Mouse (Mus musculus): ENCODE measurements at regions not wholly inside any gene's neighbourhood (a gene's known extent, or its start where the extent isn't known, plus 50 kb on each side); places are given as distances from the start of the nearest gene placed in this dataset.

DNA sequence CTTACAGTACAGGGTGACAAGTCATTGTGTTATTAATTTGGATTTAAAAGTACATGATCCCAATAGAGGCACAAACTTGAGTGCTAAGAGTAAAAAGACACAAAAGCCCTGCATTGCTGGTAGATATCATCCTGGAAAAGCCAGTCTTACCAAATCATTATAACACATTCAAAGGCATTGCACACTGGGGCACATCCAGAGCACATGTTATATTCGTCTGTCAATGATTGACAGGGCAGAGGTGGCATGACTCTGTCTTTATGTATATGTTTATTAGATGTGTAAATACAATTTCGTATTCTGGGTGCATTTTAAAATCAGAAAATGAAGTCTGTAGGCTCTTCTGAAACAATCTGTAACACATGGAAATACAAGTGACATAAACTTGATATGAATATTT is 358.4 kb downstream of the Gm21750 start:
- ATAC-seq (ENCODE audit: low FRiP score, low TSS enrichment): no peak
- H3K9ac ChIP-seq (replicated peaks; ENCODE audit: low read length): no peak overlapping the region
- H3K36me3 ChIP-seq (ENCODE audit: insufficient read depth, low read length): no peaks in the 10 kb centered on the region
- no peak overlapping the region for H3K27ac ChIP-seq (ENCODE audit: low read length)
- H3K4me3 ChIP-seq (ENCODE audit: low read length): no peak overlapping the region
- 71% methylated on average over 2 of the region's 2 CpGs for WGBS
- no peaks in the 10 kb centered on the region for H3K9me3 ChIP-seq (ENCODE audit: low read length)
- no peaks in the 10 kb centered on the region for H3K4me1 ChIP-seq (ENCODE audit: insufficient read depth, low read length)
- H3K27me3 ChIP-seq (ENCODE audit: insufficient read depth, low read length): no peaks in the 10 kb centered on the region
- no peak overlapping the region for H3K4me2 ChIP-seq (replicated peaks; ENCODE audit: low read depth, low read length)

DNA sequence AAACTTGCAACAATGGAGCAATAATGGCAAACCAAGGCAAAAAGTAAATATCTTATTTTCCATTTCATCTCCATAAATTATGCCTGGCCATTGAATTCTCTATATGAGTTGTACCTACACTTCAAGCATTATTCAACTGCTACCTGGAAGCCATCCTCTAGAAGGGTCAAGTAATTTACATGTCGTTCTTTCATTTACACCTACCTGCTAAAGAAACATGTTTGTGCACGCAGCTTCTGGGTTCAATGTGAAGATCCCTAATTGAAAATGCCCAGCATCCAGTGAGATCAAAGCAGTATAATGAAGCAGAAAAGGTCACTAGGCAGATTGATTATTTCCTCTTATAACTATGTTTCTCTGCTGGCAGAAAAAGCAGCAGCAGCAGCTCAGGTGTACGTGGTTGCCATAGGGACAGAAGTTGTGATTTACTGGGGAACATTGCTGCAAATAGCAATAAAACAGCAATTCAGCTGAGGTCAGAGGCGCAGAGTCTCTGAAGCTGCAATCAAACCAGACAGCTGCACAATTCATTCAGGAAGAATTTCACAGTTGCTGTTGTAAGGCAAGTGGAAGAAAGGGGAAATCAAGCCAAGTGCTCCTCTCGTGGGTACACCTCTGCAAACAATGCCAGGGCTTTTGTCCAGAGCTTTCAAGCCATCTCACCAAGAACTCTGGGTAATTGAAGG is 386.1 kb downstream of the Gm21750 start:
- no peaks in the 10 kb centered on the region for H3K27me3 ChIP-seq (ENCODE audit: insufficient read depth, low read length)
- H3K9ac ChIP-seq (replicated peaks; ENCODE audit: low read length): no peak overlapping the region
- no peaks in the 10 kb centered on the region for H3K9me3 ChIP-seq (ENCODE audit: low read length)
- H3K4me2 ChIP-seq (replicated peaks; ENCODE audit: low read depth, low read length): no peak overlapping the region
- WGBS: 11% methylated on average over 5 of the region's 5 CpGs
- no peaks in the 10 kb centered on the region for H3K4me1 ChIP-seq (ENCODE audit: insufficient read depth, low read length)
- no peak overlapping the region for H3K27ac ChIP-seq (ENCODE audit: low read length)
- ATAC-seq (ENCODE audit: low FRiP score, low TSS enrichment): no peak
- no peak overlapping the region for H3K4me3 ChIP-seq (ENCODE audit: low read length)
- H3K36me3 ChIP-seq (ENCODE audit: insufficient read depth, low read length): no peaks in the 10 kb centered on the region

DNA sequence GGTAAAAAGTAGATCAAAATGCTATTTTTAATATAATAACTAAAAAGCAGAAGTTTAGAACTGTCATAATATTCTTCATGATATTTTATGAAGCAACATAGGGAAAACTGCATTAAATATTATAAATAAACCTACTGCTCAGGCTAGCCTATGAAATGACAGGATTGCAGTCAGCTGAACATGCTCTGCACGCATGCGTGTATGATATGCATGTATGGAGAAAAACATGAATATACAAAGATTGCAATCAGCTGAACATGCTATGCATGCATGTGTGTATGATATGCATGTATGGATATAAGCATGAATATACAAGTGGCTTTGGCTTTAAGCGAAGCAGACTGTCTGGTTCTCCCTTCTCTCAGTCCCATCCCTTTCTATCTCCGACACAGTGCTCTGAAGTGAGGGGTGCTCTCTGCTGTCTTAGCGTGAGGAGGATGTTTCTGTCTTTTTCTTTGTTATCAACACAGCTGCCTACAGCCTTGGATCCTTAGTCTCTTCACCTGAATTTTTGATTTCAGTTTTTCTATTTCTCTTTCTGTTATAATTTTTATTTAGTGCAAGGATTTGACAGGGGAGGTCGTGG is 386.8 kb downstream of the Gm21750 start:
- H3K4me2 ChIP-seq (replicated peaks; ENCODE audit: low read depth, low read length): no peak overlapping the region
- no peaks in the 10 kb centered on the region for H3K9me3 ChIP-seq (ENCODE audit: low read length)
- no peaks in the 10 kb centered on the region for H3K36me3 ChIP-seq (ENCODE audit: insufficient read depth, low read length)
- H3K4me1 ChIP-seq (ENCODE audit: insufficient read depth, low read length): no peaks in the 10 kb centered on the region
- no peaks in the 10 kb centered on the region for H3K27me3 ChIP-seq (ENCODE audit: insufficient read depth, low read length)
- no peak overlapping the region for H3K9ac ChIP-seq (replicated peaks; ENCODE audit: low read length)
- WGBS: 74% methylated on average over 6 of the region's 6 CpGs
- no peak overlapping the region for H3K27ac ChIP-seq (ENCODE audit: low read length)
- no peak overlapping the region for H3K4me3 ChIP-seq (ENCODE audit: low read length)
- ATAC-seq (ENCODE audit: low FRiP score, low TSS enrichment): no peak

DNA sequence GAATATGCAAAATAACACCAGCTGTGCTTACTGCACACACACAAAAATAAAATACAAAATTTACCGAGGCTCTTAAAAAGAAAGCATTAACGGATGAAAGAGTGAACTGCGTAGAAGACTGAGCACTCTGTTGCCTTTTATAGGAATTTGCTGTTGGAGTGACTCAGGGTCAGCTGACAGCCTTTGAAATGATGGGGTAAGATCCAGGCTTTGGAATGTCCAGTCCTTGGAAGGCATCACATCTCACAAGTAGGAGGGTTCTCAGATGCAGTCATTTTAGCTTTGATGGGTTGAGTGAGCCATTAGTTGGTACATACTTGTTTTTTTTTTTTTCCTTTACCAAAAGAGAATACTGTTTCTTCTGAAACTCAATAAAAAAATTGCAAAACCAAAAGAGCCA is 387.4 kb downstream of the Gm21750 start:
- H3K27me3 ChIP-seq (ENCODE audit: insufficient read depth, low read length): no peaks in the 10 kb centered on the region
- ATAC-seq (ENCODE audit: low FRiP score, low TSS enrichment): no peak
- no peak overlapping the region for H3K9ac ChIP-seq (replicated peaks; ENCODE audit: low read length)
- no peaks in the 10 kb centered on the region for H3K9me3 ChIP-seq (ENCODE audit: low read length)
- 71% methylated on average over 3 of the region's 3 CpGs for WGBS
- H3K4me3 ChIP-seq (ENCODE audit: low read length): no peak overlapping the region
- no peak overlapping the region for H3K27ac ChIP-seq (ENCODE audit: low read length)
- H3K4me1 ChIP-seq (ENCODE audit: insufficient read depth, low read length): no peaks in the 10 kb centered on the region
- H3K4me2 ChIP-seq (replicated peaks; ENCODE audit: low read depth, low read length): no peak overlapping the region
- H3K36me3 ChIP-seq (ENCODE audit: insufficient read depth, low read length): no peaks in the 10 kb centered on the region

DNA sequence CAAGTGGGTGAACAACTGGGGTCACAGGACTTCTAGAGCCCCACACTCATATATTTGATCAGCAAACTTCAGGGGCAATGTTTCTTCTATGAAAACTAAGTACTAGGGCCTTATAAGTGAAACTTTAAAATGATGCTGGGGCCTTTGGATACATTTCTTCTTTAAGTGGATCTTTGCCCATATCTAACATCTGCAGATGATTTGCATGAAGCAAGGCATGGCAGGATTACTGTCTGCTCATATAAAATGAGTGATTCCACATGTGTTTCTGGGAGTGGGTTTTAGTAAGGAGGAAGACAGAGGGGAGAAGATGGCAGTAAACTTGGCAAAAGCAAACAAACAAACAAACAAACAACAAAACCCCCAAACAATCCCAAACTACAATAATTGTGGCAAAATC is 405.0 kb downstream of the Gm21750 start:
- Histone ChIP-seq H3K4me1 (ENCODE audit: insufficient read depth, low read length) (no peaks in the 10 kb centered on the region), H3K4me3 (ENCODE audit: low read length) (no peak overlapping the region), H3K27me3 (ENCODE audit: insufficient read depth, low read length) (no peaks in the 10 kb centered on the region), H3K9me3 (ENCODE audit: low read length) (no peaks in the 10 kb centered on the region), H3K9ac (replicated peaks; ENCODE audit: low read length) (no peak overlapping the region), H3K27ac (ENCODE audit: low read length) (no peak overlapping the region), H3K36me3 (ENCODE audit: insufficient read depth, low read length) (no peaks in the 10 kb centered on the region), H3K4me2 (replicated peaks; ENCODE audit: low read depth, low read length) (no peak overlapping the region)
- no peak for ATAC-seq (ENCODE audit: low FRiP score, low TSS enrichment)

DNA sequence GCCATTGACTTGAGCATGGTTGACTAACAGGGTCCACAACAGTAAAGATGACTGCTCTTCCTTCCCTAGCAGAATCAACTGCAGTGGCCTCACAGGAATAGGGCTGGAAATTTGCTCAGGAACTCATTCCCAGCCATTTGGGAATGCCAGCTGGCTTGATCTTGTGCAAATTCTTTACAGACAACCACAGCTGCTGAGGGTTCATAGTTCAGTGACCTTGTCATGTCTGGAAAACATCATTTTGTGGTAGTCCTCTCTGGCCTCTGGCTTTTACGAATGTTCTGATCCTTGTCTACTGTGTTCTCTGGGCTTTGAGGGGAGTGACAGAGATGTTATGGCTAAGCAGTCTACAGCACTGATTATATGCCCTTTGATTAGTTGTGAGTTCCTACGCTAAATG is 432.0 kb downstream of the Gm21750 start:
- no peak for ATAC-seq (ENCODE audit: low FRiP score, low TSS enrichment)
- 82% methylated on average over 2 of the region's 2 CpGs for WGBS
- Histone ChIP-seq H3K4me2 (replicated peaks; ENCODE audit: low read depth, low read length) (no peak overlapping the region), H3K4me3 (ENCODE audit: low read length) (no peak overlapping the region), H3K4me1 (ENCODE audit: insufficient read depth, low read length) (no peaks in the 10 kb centered on the region), H3K36me3 (ENCODE audit: insufficient read depth, low read length) (no peaks in the 10 kb centered on the region), H3K27me3 (ENCODE audit: insufficient read depth, low read length) (no peaks in the 10 kb centered on the region), H3K27ac (ENCODE audit: low read length) (no peak overlapping the region), H3K9ac (replicated peaks; ENCODE audit: low read length) (no peak overlapping the region), H3K9me3 (ENCODE audit: low read length) (no peaks in the 10 kb centered on the region)

DNA sequence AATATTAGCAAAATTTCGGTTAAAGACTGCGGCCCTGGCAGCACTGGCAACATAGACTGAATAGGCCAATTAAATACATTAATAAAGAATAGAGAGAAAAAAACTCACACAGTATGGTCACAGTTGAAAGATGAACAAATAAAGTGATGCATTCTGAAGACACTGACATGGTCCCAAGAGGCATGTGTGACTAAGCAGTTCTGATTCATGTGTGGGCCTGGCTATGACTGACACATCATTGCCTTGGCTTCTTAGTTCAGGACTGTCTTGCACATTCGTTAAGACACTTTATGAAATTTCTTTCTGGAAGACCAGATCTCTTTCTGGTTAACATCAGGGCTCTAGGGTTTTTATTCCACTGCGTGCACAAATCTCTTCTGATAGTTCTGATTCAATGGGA is 438.7 kb downstream of the Gm21750 start:
- 90% methylated on average over 4 of the region's 4 CpGs for WGBS
- ATAC-seq (ENCODE audit: low FRiP score, low TSS enrichment): no peak
- no peak overlapping the region for H3K4me2 ChIP-seq (replicated peaks; ENCODE audit: low read depth, low read length)

DNA sequence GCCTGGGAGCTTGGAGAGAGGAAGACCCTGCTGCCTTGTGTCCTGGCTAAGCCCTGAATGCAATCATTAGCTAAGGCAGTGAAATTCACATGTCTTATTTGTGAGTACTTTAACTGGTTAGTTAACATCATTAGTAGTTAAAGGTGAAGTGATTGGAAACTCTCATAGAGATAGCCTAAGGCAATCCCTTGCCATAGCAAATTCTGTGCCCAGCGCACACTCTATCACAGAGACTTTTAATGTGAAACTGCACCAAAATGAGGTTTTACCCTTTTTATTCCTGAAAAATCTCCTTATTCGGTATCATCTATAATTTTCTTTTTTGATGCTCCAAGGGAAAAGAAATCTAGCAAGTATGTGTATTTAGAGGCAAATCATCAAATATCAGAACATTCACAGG is 451.6 kb downstream of the Gm21750 start:
- Histone ChIP-seq H3K36me3 (ENCODE audit: insufficient read depth, low read length) (no peaks in the 10 kb centered on the region), H3K4me3 (ENCODE audit: low read length) (no peak overlapping the region), H3K27me3 (ENCODE audit: insufficient read depth, low read length) (no peaks in the 10 kb centered on the region), H3K27ac (ENCODE audit: low read length) (no peak overlapping the region), H3K9ac (replicated peaks; ENCODE audit: low read length) (no peak overlapping the region), H3K4me2 (replicated peaks; ENCODE audit: low read depth, low read length) (no peak overlapping the region), H3K4me1 (ENCODE audit: insufficient read depth, low read length) (no peaks in the 10 kb centered on the region), H3K9me3 (ENCODE audit: low read length) (no peaks in the 10 kb centered on the region)
- no peak for ATAC-seq (ENCODE audit: low FRiP score, low TSS enrichment)
- 87% methylated on average over 2 of the region's 2 CpGs for WGBS

More for the DNA sequence above, 438.7 kb downstream of the Gm21750 start:
- H3K27ac ChIP-seq (ENCODE audit: low read length): no peak overlapping the region
- no peak overlapping the region for H3K4me3 ChIP-seq (ENCODE audit: low read length)
- no peaks in the 10 kb centered on the region for H3K27me3 ChIP-seq (ENCODE audit: insufficient read depth, low read length)
- H3K9me3 ChIP-seq (ENCODE audit: low read length): no peaks in the 10 kb centered on the region
- H3K36me3 ChIP-seq (ENCODE audit: insufficient read depth, low read length): no peaks in the 10 kb centered on the region
- no peaks in the 10 kb centered on the region for H3K4me1 ChIP-seq (ENCODE audit: insufficient read depth, low read length)
- H3K9ac ChIP-seq (replicated peaks; ENCODE audit: low read length): no peak overlapping the region

DNA sequence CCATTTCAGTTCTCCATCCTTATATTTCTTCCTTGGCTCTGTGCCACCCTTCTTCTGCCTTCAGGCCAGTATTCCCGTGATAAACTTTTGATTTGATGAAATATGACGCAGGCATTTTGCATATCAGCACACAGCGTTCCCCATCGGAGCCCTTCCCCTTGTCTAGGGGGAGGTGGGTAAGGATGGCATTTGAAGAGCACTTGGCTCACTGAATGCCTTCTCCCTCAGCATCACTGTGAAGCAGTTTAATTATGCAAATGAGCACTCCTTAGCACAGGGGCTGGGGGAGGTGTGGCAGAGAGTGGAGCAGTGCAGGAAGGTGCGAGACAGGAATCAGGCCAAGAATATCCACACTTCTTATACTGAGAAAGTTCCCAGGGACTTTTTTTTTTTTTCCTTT is 452.1 kb downstream of the Gm21750 start:
- WGBS: 50% methylated on average over 5 of the region's 5 CpGs
- Histone ChIP-seq H3K27me3 (ENCODE audit: insufficient read depth, low read length) (no peaks in the 10 kb centered on the region), H3K4me2 (replicated peaks; ENCODE audit: low read depth, low read length) (no peak overlapping the region), H3K4me1 (ENCODE audit: insufficient read depth, low read length) (no peaks in the 10 kb centered on the region), H3K27ac (ENCODE audit: low read length) (no peak overlapping the region), H3K4me3 (ENCODE audit: low read length) (no peak overlapping the region), H3K9me3 (ENCODE audit: low read length) (no peaks in the 10 kb centered on the region), H3K36me3 (ENCODE audit: insufficient read depth, low read length) (no peaks in the 10 kb centered on the region), H3K9ac (replicated peaks; ENCODE audit: low read length) (no peak overlapping the region)
- no peak for ATAC-seq (ENCODE audit: low FRiP score, low TSS enrichment)

DNA sequence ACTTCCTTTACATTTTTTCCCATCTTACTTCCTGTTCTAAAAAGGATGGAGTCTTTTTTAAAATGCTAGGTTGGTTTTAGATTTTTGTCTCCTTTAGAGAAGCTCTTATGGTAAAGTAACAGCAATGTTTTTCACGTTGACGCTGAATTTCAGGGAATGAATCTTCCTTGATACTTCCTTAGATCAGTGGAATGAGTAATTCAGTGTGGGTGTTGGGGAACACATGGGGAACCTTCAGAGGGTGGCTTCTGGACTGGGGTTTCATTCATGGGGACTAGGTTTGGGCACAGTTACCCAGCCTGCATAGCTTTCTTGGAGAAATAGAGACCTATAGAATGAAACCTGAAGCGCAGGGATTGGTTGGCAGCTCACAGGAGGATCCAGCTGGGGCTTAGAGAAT is 452.5 kb downstream of the Gm21750 start:
- H3K9ac ChIP-seq (replicated peaks; ENCODE audit: low read length): no peak overlapping the region
- no peak for ATAC-seq (ENCODE audit: low FRiP score, low TSS enrichment)
- no peaks in the 10 kb centered on the region for H3K9me3 ChIP-seq (ENCODE audit: low read length)
- no peak overlapping the region for H3K27ac ChIP-seq (ENCODE audit: low read length)
- no peaks in the 10 kb centered on the region for H3K4me1 ChIP-seq (ENCODE audit: insufficient read depth, low read length)
- H3K4me2 ChIP-seq (replicated peaks; ENCODE audit: low read depth, low read length): no peak overlapping the region
- H3K4me3 ChIP-seq (ENCODE audit: low read length): no peak overlapping the region
- H3K27me3 ChIP-seq (ENCODE audit: insufficient read depth, low read length): no peaks in the 10 kb centered on the region
- 77% methylated on average over 3 of the region's 3 CpGs for WGBS
- H3K36me3 ChIP-seq (ENCODE audit: insufficient read depth, low read length): no peaks in the 10 kb centered on the region

All from kidney, embryonic 16.5 days (tissue).